Mouse (Mus musculus): ENCODE data around the gene Exoc3l4.

- TF ChIP-seq CTCF (IDR thresholded peaks at IDR 0.05; ENCODE audit: insufficient read depth, low read length) (no peak), POLR2A (IDR thresholded peaks at IDR 0.05; ENCODE audit: borderline replicate concordance, extremely low read depth, low read depth, low read length) (peak; percentile 98)
Measured at GRCm38 (mm10) chr12:111377376-111377973, 39.3 kb upstream of the Exoc3l4 start, which contains the start of gene Cdc42bpb.

Data from lung, adult 2 months (tissue).